Mouse (Mus musculus): ENCODE results near the gene Klk1b24.

GRCm38 (mm10) chr7:44240712-44241111 is 52.7 kb downstream of the Klk1b24 start:
- TF ChIP-seq CTCF (IDR thresholded peaks at IDR 0.05; ENCODE audit: low read depth) (no peak), EP300 (optimal IDR thresholded peaks at IDR 0.05) (no peak)

All from stomach, postnatal 0 days (tissue).